Mouse (Mus musculus) heart, adult 11 months (tissue): Measurements from ENCODE around the gene Vps25.

Experiments
- DNase-seq: peaks from one replicate; pipeline ENCODE4 v3.0.0; 2022

Vps25 gene

DNA sequence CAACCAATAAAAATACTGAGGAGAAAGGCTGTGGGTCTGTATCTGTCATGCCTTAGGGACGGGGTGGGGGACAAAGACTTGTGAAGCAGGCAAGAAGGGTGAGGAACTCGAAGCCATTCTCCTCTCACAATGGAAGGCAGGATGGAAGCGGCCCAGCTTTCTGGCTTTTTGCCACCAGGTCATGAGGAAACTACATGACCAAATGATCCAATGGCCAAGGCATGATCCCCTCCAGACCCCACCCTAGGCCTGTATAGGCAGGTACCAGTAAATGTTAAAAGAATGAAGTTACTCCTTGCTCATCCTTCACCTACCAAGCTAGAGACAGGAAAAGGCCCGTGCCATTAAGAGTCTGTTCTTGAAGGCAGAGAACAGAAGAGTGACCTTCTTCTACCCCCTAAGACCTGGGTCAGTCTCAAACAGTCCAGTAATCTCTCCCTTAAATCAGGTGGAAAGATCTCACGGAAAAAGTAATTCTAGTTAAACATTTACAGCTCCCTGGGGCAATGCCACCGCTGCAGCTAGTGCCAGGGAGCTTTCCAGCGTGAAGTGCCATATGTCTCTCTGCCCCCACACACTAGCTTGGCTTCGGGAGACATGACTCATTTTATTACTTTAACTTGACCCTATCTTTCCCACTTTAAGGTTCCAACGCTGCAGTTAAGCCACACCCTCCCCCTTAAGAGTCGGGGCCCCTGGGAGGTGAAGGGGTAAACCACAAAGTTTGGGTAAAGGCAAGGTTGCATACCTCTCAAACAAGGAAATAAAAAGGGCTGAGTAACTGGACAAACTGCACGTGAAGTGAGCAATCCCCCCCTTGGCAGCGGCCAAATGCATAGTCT lies 24.1 kb downstream of the Vps25 start:
- no peak for DNase-seq

GRCm38 (mm10) chr11:101278223-101279192 lies 25.0 kb downstream of the Vps25 start, which contains the start of the genes Cntd1 and Coa3:
Gene Cntd1, plus strand, starts transcription at chr11:101279012.
Gene Coa3, minus strand, starts transcription at chr11:101279114.
- DNase-seq = peak; percentile 99

- DNase-seq = no peak
These were observed 25.7 kb downstream of the Vps25 start for GRCm38 (mm10) chr11:101279193-101279569.

- no peak for DNase-seq
These were observed 27.3 kb downstream of the Vps25 start for GRCm38 (mm10) chr11:101280837-101281236.

GRCm38 (mm10) chr11:101282896-101283295 lies 29.4 kb downstream of the Vps25 start:
- no peak for DNase-seq

GRCm38 (mm10) chr11:101283805-101284204 lies 30.3 kb downstream of the Vps25 start:
- DNase-seq = no peak

GRCm38 (mm10) chr11:101287306-101287705 lies 33.8 kb downstream of the Vps25 start:
- peak; percentile 97 for DNase-seq

- DNase-seq = no peak
These were observed 37.7 kb downstream of the Vps25 start for GRCm38 (mm10) chr11:101291231-101291630.

DNA sequence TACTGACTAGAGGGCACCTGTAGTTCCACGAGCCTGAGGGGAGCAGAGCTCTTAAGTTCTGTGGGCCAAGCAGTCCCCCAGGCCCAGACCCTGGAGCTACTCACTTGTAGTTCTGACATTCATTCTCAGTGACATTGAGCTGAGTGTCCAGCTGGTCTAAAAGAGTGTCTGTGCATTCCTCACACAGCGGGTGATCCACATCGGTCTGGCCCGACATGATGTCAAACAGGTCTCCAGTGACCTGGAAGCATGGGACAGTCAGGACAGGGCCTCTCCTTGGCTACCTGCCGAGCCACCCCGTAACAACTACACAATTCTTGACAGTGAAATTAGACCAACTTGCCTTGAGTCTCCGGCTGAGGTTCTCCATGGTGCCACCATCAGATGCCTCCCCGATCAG lies 41.7 kb downstream of the Vps25 start:
- DNase-seq = peak; percentile 83

DNA sequence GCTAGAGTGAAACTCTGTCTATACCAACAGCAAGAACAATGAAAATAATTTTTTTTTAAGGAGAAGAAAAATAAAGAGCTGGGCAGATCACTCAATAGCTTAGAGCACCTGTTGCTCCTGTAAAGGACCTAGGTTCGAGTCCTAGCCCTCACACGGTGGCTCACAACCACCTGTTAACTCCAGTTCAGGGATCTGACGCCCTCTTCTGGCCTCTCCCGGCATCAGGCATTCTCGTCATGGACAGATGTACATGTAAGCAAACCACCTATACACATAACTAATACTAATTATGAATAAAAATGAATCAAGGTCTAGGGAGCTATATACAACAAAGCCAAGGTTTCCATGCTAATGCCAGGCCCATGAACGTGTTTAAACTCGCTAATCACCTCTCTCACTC lies 47.4 kb downstream of the Vps25 start:
- DNase-seq = no peak

GRCm38 (mm10) chr11:101301299-101302003 lies 47.9 kb downstream of the Vps25 start:
- DNase-seq = no peak

DNA sequence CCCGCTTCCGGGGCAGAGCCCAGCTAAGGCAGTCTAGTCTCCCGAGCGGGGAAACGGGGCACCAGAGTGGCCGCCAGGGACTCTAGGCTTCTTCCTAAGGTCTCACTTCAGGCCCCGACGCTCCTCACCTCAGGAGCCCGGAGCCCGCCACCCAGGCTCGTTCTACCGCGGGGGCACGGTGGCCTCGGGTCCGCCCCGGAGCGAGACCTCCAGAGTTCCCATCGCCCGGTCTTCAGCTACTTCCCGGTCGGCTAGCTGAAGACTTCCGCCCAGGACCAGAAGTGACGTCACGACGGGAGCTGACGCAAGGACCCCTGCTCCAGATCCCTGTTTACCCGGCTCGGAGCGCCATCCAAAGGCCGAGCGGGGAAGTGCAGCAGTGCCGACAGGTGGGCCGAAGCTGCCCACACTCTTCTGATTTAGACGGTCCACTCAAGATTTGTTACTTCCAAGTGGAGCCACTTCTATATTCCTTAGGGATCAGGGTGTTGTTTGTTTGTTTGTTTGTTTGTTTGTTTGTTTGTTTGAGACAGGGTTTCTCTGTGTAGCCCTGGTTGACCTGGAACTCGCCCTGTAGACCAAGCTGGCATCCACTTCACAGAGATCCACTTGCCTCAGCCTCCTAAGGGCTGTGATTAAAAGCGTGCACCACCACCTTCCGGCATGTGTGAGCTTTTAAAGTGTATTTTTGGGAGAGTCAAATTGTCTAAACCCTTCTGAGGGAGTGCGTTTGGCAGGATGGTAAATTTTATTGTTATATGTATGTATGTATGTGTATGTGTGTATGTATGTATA lies 48.7 kb downstream of the Vps25 start, which contains the start of gene Becn1:
Becn1 (minus strand) TSS at position 283 of the 795 bp plus-strand sequence.
- peak; percentile 100 for DNase-seq

GRCm38 (mm10) chr11:101307744-101308143 lies 54.2 kb downstream of the Vps25 start:
- DNase-seq = no peak
